Mouse (Mus musculus) kidney, adult 2 months (tissue): Measurements from ENCODE around the gene Fbxl2.

Source experiments
- CTCF ChIP-seq: fragments of 200-500 bp; conservative IDR thresholded peaks from 2 replicates; pipeline ENCODE4 v1.5.1; 2011; ENCODE audit warnings: low read depth, mild to moderate bottlenecking, control low read depth, low read length, moderate library complexity, mixed read lengths; ENCODE audit not compliant: insufficient read depth, insufficient read length
- POLR2A ChIP-seq: fragments of 200-500 bp; IDR thresholded peaks from one replicate; pipeline ENCODE4 v1.6.1; 2011; ENCODE audit warnings: low read depth, low read length, control low read depth

DNA sequence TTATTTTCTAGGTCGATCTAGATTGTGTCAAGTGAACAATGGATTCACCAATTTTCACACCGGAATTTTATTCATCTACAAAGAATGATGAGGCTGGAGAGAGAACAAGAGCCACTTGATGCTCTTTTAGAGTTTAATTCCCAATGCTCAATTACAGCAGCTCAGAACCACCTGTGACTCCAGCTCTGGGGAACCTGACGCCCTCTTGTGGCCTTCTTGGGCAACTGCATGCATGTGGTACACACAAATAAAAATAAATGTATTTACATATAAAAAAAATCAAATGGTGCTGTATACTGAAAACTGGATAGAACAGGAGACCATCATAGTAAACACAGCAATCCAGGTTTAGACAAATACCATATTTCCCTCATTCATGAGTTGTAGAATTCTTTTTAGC lies 1.5 kb downstream of the Fbxl2 start:
- TF ChIP-seq CTCF (peak; percentile 56), POLR2A (no peak)
